Mouse (Mus musculus) midbrain, embryonic 13.5 days (tissue): ENCODE data around the gene Gadd45gip1. TPM values are rescaled to one million over a fixed set of nuclear protein-coding genes. Genes with fewer than 3 reads are reported as not detected.

ENCODE experiments used
- ATAC-seq: fragments of 200-750 bp; cut with Nextera tagmentation; 2 replicates; pipeline ENCODE4 v1.8.0; 2017; ENCODE audit warnings: mild to moderate bottlenecking, moderate TSS enrichment, moderate library complexity
- H3K27ac ChIP-seq: fragments of 300-500 bp; sonication (generic); 2 replicates; pipeline ENCODE4 v1.5.1; 2015; ENCODE audit warnings: inconsistent platforms, mild to moderate bottlenecking, moderate library complexity
- H3K27me3 ChIP-seq: fragments of 300-500 bp; sonication (generic); 2 replicates; pipeline ENCODE4 v1.6.1; 2015; ENCODE audit warnings: mild to moderate bottlenecking, inconsistent platforms
- H3K36me3 ChIP-seq: fragments of 300-500 bp; sonication (generic); 2 replicates; pipeline ENCODE4 v1.6.1; 2015; ENCODE audit warnings: mild to moderate bottlenecking, inconsistent platforms
- H3K4me1 ChIP-seq: fragments of 300-500 bp; sonication (generic); replicated peaks from 2 replicates; pipeline ENCODE4 v1.6.1; 2015; ENCODE audit warnings: inconsistent platforms
- H3K4me2 ChIP-seq: fragments of 300-500 bp; sonication (generic); replicated peaks from 2 replicates; pipeline ENCODE4 v1.6.1; 2015; ENCODE audit warnings: moderate library complexity, mild to moderate bottlenecking, inconsistent platforms
- H3K4me3 ChIP-seq: fragments of 300-500 bp; sonication (generic); replicated peaks from 2 replicates; pipeline ENCODE4 v1.5.1; 2015; ENCODE audit warnings: mild to moderate bottlenecking, inconsistent platforms
- H3K9ac ChIP-seq: fragments of 300-500 bp; sonication (generic); replicated peaks from 2 replicates; pipeline ENCODE4 v1.6.1; 2015; ENCODE audit warnings: mild to moderate bottlenecking, inconsistent platforms
- H3K9me3 ChIP-seq: fragments of 300-500 bp; sonication (generic); 2 replicates; pipeline ENCODE4 v1.6.1; 2016; ENCODE audit warnings: mild to moderate bottlenecking, inconsistent platforms
- WGBS: fragments of 180-500 bp; shearing (Covaris S2); methylation state at CpG from one replicate; pipeline ENCODE4 v1.1.7; 2015; 5-methylcytosine and 5-hydroxymethylcytosine counted together
- polyA plus RNA-seq: library from polyadenylated mRNA; unstranded; fragments of >200 nt; fragmentation: Nextera tagmentation; extraction: Ambion mirVana; gene quantifications from 2 replicates; pipeline ENCODE4 v1.2.1, GENCODE M21; 2015

Gadd45gip1 gene
- polyA plus RNA-seq, 1 experiment from 2014 or later: 34.5 TPM

DNA sequence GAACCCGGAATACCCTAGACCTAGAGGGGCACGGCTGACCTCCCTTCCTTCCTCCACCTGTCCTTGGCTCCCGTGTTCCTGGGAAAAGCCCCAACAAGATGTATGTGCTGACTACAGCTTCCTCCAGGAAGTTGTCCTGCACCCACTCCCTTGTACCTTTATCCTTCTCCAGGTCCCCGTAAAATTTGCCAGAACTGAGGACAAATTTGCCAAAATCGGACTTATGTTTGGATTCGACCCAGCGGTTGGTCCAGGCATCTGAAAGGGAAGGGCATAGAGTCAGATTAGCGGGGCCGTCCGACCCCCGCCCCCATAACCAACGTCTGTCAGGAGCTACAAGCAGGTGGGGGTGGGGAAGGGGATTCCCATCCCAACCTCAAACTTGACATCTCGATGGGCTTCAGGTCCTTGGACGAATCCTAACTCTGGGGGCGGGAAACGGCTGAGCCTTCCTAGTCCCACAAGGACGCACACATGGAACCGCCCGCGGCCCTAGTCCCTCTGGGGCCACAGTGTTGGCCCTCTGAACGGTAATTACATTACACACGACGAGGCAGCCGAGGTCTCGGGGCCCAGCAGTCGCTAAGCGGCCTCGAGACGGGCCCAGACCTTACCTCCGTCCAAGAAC is 14.9 kb downstream of the Gadd45gip1 start:
- no peak; the same call in 1 of the 2 replicates for ATAC-seq
- Histone ChIP-seq H3K4me2 (peak overlapping the region; percentile 89), H3K27me3 (no peaks in the 10 kb centered on the region), H3K9ac (peak overlapping the region; percentile 98), H3K27ac (peak overlapping the region; percentile 88), H3K4me3 (peak overlapping the region; percentile 97), H3K9me3 (no peaks in the 10 kb centered on the region), H3K36me3 (peaks cover 38% of the 10 kb centered on the region), H3K4me1 (peaks cover 44% of the 10 kb centered on the region)
- under 1% methylated on average over 30 of the region's 30 CpGs for WGBS

DNA sequence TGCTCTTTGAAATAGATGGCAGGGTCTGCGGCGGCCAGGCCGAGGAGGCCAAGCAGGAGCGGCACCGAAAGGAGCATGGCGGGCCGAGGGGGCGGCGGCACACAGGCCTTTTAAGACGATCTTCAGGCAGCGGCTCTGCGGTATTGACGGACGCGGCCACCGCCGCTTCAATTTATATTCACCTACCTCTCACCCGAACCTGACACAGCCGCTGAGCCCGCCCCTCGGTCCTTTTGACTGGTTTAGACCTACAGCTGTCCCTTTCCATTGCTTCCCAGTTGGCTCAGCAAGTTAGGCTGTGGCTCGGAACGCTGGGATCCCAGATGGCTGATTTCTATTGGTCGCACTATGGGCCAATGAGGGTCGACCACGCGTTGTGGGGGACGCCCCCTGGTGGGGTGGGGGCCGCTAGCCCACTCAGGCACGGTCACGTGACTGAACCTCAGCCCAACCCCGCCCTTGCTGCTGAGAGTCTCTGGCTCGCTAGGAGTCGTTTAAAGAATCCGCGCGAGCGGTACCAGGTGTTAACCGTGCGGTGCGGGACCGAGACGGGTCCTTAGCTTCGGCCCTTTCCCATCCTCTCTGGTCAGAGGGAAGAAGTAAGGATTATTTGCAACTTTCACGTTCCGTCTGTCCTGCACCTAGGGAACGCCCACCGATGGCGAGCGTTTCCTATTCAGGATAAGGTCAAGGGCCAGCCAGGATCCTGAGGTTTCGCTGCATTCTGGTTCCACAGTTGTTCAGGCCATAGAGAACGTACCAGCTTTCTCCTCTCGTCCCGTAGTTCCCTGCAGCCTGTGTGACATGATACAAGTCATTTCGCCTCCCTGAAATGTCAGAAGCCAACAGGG is 15.6 kb downstream of the Gadd45gip1 start, which contains the start of gene Calr:
Calr (minus strand) TSS at position 213 of the 851 bp plus-strand sequence.
- WGBS: under 1% methylated on average over 55 of the region's 55 CpGs
- Histone ChIP-seq H3K4me1 (peaks cover 41% of the 10 kb centered on the region), H3K4me2 (peak within 1 kb of the TSS; percentile 89), H3K4me3 (peak within 1 kb of the TSS; percentile 97), H3K27ac (peak within 1 kb of the TSS; percentile 88), H3K27me3 (no peaks in the 10 kb centered on the region), H3K9me3 (no peaks in the 10 kb centered on the region), H3K9ac (peak within 1 kb of the TSS; percentile 98), H3K36me3 (peaks cover 31% of the 10 kb centered on the region)
- ATAC-seq: peak; percentile 99

DNA sequence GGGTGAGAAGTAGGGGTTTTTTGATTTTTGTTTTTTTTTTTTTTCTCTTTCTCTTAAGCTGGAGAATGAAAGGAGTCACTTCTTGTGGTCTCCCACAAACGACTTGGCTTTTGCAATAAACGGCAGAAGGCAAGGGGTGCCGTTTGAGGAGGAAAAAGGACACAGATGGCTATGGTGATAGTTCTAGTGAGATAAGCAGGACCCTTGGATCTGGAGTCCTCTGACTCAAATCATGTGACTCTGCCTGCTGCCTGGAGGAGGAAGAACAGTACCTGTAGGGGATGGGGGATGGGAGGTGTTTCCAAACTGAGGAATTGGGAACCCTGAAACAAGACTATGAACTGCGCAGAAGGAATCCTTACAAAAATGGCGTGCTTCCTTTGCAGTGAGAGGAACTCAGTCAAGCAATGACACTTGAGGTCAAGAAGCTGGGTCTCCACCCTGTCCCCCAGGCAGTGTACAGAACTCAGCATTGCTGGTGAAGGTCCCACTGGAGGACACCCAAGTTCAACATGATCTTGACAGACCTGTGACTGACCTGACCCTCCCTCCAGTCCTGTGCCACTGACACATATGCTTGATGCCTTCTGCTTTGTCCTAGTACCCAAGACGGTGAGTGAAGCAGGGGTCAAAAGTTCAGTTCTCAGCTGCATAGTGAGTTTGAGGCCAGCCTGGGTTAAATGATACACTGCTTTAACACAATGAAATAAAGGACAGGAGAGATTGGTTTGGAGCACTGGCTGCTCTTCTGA is 16.5 kb downstream of the Gadd45gip1 start:
- H3K9ac ChIP-seq: peak overlapping the region; percentile 71
- H3K4me1 ChIP-seq: peaks cover 35% of the 10 kb centered on the region
- H3K36me3 ChIP-seq: peaks cover 22% of the 10 kb centered on the region
- ATAC-seq: no peak
- no peaks in the 10 kb centered on the region for H3K27me3 ChIP-seq
- H3K4me2 ChIP-seq: peak overlapping the region; percentile 66
- H3K4me3 ChIP-seq: peak overlapping the region; percentile 49
- H3K27ac ChIP-seq: peak overlapping the region; percentile 79
- H3K9me3 ChIP-seq: no peaks in the 10 kb centered on the region
- WGBS: 56% methylated on average over 6 of the region's 6 CpGs

DNA sequence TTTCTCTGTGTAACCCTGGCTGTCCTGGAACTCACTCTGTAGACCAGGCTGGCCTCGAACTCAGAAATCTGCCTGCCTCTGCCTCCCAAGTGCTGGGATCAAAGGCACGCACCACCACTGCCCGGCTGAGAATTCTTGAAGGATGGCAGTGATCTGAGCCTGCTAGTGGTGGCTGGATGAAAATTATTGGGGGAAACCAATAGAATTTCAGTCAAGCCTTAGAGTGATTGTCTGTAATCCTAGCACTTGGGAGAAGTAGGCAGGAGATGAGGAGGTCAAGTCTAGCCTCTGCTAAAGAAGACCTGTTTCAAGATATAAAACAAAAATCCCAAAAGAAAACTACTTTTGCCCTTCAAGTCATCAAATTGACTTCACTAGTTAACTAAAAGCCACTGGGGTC is 25.1 kb downstream of the Gadd45gip1 start:
- H3K27ac ChIP-seq: no peak overlapping the region
- H3K4me2 ChIP-seq: no peak overlapping the region
- no peaks in the 10 kb centered on the region for H3K9me3 ChIP-seq
- peaks cover 13% of the 10 kb centered on the region for H3K4me1 ChIP-seq
- peak overlapping the region; percentile 89; the same call in 1 of the 2 replicates for H3K4me3 ChIP-seq
- ATAC-seq: peak; percentile 37
- WGBS: 93% methylated on average over 3 of the region's 3 CpGs
- 0 out of 2 replicates have a peak, but pooled peaks cover 2% of the 10 kb centered on the region for H3K27me3 ChIP-seq
- peaks cover 20% of the 10 kb centered on the region for H3K36me3 ChIP-seq
- no peak overlapping the region for H3K9ac ChIP-seq

DNA sequence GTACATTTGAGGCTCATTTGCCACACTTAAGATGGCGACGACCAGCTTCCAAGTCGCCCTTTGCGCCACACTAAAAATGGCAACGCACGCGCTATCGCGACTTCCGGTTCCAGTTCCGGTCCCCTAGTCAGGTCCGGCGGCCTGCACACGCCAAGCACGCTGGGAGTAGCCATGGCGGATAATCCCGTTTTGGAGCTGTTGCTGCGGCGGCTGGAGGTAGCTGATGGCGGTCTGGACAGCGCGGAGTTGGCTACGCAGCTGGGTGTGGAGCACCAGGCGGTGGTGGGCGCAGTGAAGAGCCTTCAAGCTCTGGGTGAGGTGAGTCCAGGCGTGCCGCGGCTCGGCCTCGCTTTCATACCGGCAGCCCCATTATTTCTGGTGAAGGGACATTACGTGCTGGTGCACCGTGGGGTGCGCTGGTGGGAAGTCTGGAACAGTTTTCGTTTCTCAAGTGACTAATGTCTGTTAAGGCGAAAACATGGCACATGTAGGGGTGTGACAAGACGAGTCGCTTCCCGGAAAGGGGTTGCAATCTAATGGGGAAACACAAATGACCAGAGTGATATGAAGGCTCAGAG is 25.6 kb downstream of the Gadd45gip1 start, which contains the start of gene Farsa:
Farsa (plus strand) TSS at position 126 of the 578 bp plus-strand sequence.
- peak within 1 kb of the TSS; percentile 88 for H3K4me2 ChIP-seq
- H3K27me3 ChIP-seq: 0 out of 2 replicates have a peak, but pooled peaks cover 2% of the 10 kb centered on the region
- H3K9ac ChIP-seq: peak within 1 kb of the TSS; percentile 81
- under 1% methylated on average over 39 of the region's 39 CpGs for WGBS
- H3K4me1 ChIP-seq: peaks cover 13% of the 10 kb centered on the region
- peak; percentile 95 for ATAC-seq
- H3K9me3 ChIP-seq: no peaks in the 10 kb centered on the region
- H3K4me3 ChIP-seq: peak within 1 kb of the TSS; percentile 89
- peak within 1 kb of the TSS; percentile 68 for H3K27ac ChIP-seq
- H3K36me3 ChIP-seq: peaks cover 25% of the 10 kb centered on the region

DNA sequence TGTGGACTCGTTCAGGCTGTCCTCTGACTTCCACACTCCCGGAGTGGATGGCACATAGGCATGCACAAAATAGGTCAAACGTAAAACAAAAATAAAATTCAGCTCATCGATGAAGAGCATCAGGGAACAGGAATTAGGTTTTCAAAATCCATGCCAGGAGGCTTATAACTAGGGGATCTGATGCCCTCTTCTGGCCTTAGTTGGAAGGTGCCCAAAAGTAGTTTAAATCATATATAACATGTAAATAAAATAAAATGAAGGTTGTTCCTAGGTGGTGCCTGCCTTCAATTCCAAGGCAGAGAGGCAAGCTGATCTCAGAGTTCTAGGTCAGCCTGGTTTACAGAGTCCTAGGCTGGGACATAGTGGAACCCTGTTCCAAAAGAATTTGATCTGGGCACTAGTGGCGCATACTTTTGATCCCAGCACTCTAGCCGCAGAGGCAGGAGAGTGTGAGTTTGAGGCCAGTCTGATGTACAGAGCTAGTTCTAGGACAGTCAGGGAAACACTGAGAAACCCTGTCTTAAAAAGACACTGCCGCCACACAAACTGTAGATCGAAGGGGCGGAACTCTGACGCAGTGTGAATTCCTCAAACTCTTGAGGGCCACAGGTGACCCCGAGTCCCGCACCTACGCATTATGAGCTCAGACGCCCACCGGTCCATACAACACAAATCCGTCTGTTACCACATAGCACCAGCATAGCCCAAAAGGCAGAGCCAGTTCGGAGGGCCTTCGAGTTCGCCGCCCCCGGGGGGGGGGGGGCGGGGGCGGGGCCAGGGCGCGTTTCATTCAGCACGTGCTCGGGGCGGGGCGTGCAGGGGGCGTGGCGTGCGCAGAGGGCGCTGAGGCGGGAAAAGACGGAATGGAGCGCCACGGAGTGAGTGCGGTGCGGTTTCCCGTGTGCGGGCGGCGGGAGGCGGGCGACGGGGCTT is 40.3 kb downstream of the Gadd45gip1 start, which contains the start of gene Syce2:
Syce2 (plus strand) TSS at position 736 of the 933 bp plus-strand sequence.
- Histone ChIP-seq H3K4me2 (peak within 1 kb of the TSS; percentile 69), H3K9me3 (no peaks in the 10 kb centered on the region), H3K36me3 (peaks cover 37% of the 10 kb centered on the region), H3K27ac (no peak within 1 kb of the TSS), H3K4me1 (peaks cover 11% of the 10 kb centered on the region), H3K27me3 (peaks cover 14% of the 10 kb centered on the region), H3K9ac (peak within 1 kb of the TSS; percentile 61), H3K4me3 (peak within 1 kb of the TSS; percentile 42)
- 17% methylated on average over 43 of the region's 46 CpGs for WGBS
- ATAC-seq: peak; percentile 55

DNA sequence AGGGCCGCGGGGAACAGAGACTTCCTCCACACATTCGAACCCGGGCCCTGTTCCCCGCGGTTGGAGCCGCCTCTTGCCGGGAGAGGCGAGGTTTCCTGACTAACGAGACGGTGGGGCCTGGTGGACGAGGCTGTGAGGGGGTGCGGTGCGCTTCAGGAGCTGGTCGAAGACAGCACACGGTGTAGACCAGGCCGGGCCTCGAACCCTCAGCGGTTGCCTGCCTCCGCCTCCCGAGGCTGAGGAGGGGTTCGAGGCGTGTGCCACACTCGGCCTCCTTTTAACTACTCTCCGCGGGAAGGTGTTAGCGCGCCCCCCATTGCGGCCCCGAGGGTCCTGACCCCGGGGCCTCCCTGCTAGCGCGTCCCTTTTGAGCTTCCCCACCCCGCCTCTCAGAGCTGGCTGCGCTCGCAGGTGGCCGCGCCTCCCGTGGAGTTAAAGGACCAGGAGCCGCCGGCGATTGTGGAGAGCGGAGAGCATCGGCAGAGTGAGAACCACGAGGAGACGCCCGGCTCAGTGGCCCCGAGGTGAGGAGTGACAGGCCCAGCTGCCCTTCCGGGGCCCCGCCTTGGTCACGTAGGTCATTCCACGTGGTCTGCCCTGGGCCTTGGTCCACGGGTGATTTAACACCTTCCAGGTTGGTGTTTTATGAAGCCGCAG is 41.1 kb downstream of the Gadd45gip1 start:
- peaks cover 14% of the 10 kb centered on the region for H3K27me3 ChIP-seq
- peak; percentile 68 for ATAC-seq
- WGBS: 3% methylated on average over 53 of the region's 54 CpGs

DNA sequence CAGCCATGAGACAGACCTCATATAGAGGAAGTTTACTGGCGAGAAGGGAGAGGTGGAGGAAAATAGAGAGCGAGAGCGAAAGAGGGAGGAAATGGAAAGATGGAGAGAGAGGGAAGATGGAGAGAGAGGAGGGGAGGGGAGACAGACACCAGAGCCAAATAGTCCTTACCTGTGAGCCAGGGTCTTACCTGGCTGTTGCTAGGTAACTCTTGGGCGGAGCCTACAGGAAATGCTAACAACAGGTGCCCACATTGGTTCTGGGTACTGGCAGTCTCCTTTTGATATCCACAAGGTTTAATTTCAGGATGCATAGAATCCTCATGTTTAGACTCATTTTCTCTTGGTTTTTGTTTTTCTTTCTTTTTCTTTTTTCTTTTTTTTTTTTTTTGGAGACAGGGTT is 41.7 kb downstream of the Gadd45gip1 start:
- H3K4me1 ChIP-seq: peaks cover 11% of the 10 kb centered on the region
- no peaks in the 10 kb centered on the region for H3K9me3 ChIP-seq
- no peak overlapping the region; the same call in 1 of the 2 replicates for H3K4me3 ChIP-seq
- H3K36me3 ChIP-seq: peaks cover 23% of the 10 kb centered on the region
- 71% methylated on average over 4 of the region's 4 CpGs for WGBS
- ATAC-seq: no peak
- peak overlapping the region; percentile 69 for H3K4me2 ChIP-seq
- no peak overlapping the region for H3K9ac ChIP-seq
- peaks cover 14% of the 10 kb centered on the region for H3K27me3 ChIP-seq
- no peak overlapping the region for H3K27ac ChIP-seq

More for the DNA sequence above, 41.1 kb downstream of the Gadd45gip1 start:
- H3K9me3 ChIP-seq: no peaks in the 10 kb centered on the region
- peaks cover 11% of the 10 kb centered on the region for H3K4me1 ChIP-seq
- no peak overlapping the region for H3K27ac ChIP-seq
- H3K36me3 ChIP-seq: peaks cover 29% of the 10 kb centered on the region
- peak overlapping the region; percentile 69 for H3K4me2 ChIP-seq
- H3K9ac ChIP-seq: peak overlapping the region; percentile 61
- peak overlapping the region; percentile 42 for H3K4me3 ChIP-seq

DNA sequence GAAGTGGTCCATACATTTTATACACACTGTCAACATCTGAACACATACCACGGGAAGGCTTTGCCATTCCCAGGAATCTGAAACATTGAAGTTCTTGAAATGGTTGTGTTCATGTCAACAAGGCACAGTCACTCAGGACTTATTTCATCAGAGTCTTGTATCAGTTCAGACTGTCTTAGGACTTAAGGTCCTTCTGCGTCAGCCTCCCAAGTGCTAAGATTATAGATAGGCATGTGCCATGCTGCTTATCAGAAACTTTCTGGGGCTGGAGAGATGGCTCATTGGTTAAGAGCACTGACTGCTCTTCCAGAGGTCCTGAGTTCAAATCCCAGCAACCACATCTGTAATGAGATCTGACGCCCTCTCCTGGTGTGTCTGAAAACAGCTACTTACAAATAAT is 43.0 kb downstream of the Gadd45gip1 start:
- H3K4me1 ChIP-seq: peaks cover 11% of the 10 kb centered on the region
- H3K36me3 ChIP-seq: peaks cover 10% of the 10 kb centered on the region
- no peak overlapping the region for H3K27ac ChIP-seq
- H3K9ac ChIP-seq: no peak overlapping the region
- H3K4me3 ChIP-seq: no peak overlapping the region
- H3K27me3 ChIP-seq: peaks cover 14% of the 10 kb centered on the region
- 91% methylated on average over 3 of the region's 3 CpGs for WGBS
- ATAC-seq: no peak
- H3K4me2 ChIP-seq: no peak overlapping the region
- no peaks in the 10 kb centered on the region for H3K9me3 ChIP-seq

DNA sequence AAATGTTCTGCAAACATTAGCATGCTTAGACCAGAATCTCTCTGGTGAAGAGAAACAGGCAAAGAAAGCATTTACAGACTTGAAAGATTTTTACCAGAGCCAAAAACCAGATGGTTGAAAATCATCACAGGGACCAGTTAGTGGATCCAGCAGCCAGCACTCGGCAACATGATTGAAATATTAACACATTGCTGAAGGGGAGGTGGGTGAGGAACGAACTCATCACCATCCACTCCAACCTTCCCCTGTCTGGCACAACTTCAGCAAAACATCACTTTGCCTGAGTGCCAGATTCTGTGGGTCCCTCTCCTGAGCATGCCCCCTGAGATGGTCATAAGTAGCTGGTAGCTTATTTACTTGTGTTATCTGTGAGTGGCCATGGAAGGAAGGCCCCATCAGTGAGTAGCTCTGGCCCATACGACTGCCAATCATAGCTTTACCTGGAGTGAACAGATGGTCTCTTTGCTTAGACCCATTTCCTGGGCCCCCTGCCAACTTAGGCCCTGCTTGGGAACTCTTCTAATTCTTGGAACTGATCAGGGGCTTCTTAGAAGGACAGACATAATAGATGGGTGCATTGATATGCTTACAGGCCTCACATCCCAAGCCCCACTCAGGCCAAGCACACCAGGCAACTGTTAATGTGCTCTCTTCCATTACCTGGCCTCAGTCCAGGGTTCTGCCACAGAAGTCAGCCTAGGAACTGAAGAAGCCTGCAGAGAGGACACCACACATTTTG is 46.1 kb downstream of the Gadd45gip1 start:
- ATAC-seq: no peak
- Histone ChIP-seq H3K4me2 (no peak overlapping the region), H3K27me3 (peaks cover 4% of the 10 kb centered on the region), H3K4me1 (peaks cover 3% of the 10 kb centered on the region), H3K9me3 (no peaks in the 10 kb centered on the region), H3K9ac (no peak overlapping the region), H3K4me3 (no peak overlapping the region), H3K27ac (no peak overlapping the region), H3K36me3 (no peaks in the 10 kb centered on the region)
- 78% methylated on average over 3 of the region's 3 CpGs for WGBS
